In genomic region chr11:113683627-113683956, GRCm38 (mm10) we compare ENCODE assay signal across 8 mouse cellular contexts. TPM values are rescaled to one million over a fixed set of nuclear protein-coding genes. Genes with fewer than 3 reads are reported as not detected.
DNase-seq lines count a peak whose midpoint lies in the region; ATAC-seq lines count a peak whose summit lies in the region.

No protein-coding gene starts in this region.

- DNase-seq in kidney, adult 18-20 months = no peak
- peak; percentile 24 for DNase-seq in c-Kit-negative CD71-positive TER-119-positive erythroid progenitor cells, embryonic 14.5 days (ENCODE audit: low read depth, low spot score)
- no peak for DNase-seq in adrenal gland, postnatal 14 days
- no peak for DNase-seq in spleen, postnatal 4 days (ENCODE audit: low spot score in 2 of 2)
- no peak for DNase-seq in thymus, postnatal 10 days (ENCODE audit: low spot score in 2 of 2)

- H3K9ac ChIP-seq in kidney, embryonic 14.5 days (ENCODE audit: low read depth, low read length) = peak overlapping the region; percentile 94
- peak overlapping the region; percentile 91 for H3K9ac ChIP-seq in hindbrain, embryonic 16.5 days (ENCODE audit: low read depth, low read length)
- H3K9ac ChIP-seq in midbrain, embryonic 15.5 days = peak overlapping the region; percentile 77

- no peaks in the 10 kb centered on the region for H3K27me3 ChIP-seq in kidney, embryonic 14.5 days (ENCODE audit: control insufficient read depth, insufficient read depth, low read length)
- H3K27me3 ChIP-seq in hindbrain, embryonic 16.5 days (replicated peaks; ENCODE audit: control insufficient read depth, insufficient read depth, low read length) = no peaks in the 10 kb centered on the region
- H3K27me3 ChIP-seq in midbrain, embryonic 15.5 days (replicated peaks) = no peaks in the 10 kb centered on the region

- H3K4me2 ChIP-seq in kidney, embryonic 14.5 days (replicated peaks; ENCODE audit: low read depth, low read length) = peak overlapping the region; percentile 83
- H3K4me2 ChIP-seq in hindbrain, embryonic 16.5 days (ENCODE audit: low read length) = peak overlapping the region; percentile 91
- H3K4me2 ChIP-seq in midbrain, embryonic 15.5 days = peak overlapping the region; percentile 86

- no peaks in the 10 kb centered on the region for H3K9me3 ChIP-seq in kidney, embryonic 14.5 days (ENCODE audit: control insufficient read depth, low read length)
- no peaks in the 10 kb centered on the region for H3K9me3 ChIP-seq in hindbrain, embryonic 16.5 days (ENCODE audit: control insufficient read depth, low read length)
- no peaks in the 10 kb centered on the region for H3K9me3 ChIP-seq in midbrain, embryonic 15.5 days

- H3K27ac ChIP-seq in kidney, embryonic 14.5 days (ENCODE audit: low read depth, low read length) = peak overlapping the region; percentile 98
- H3K27ac ChIP-seq in hindbrain, embryonic 16.5 days (ENCODE audit: low read depth, low read length) = peak overlapping the region; percentile 95
- H3K27ac ChIP-seq in midbrain, embryonic 15.5 days = peak overlapping the region; percentile 88

- under 1% methylated on average over 22 of the region's 38 CpGs for WGBS in kidney, embryonic 14.5 days
- 0% methylated on average over 17 of the region's 38 CpGs for WGBS in hindbrain, embryonic 16.5 days
- WGBS in midbrain, embryonic 15.5 days = under 1% methylated on average over 24 of the region's 38 CpGs

- peak; percentile 81 for ATAC-seq in kidney, embryonic 14.5 days (ENCODE audit: low FRiP score, low TSS enrichment)
- ATAC-seq in hindbrain, embryonic 16.5 days = peak; percentile 71; the same call in 1 of the 2 replicates
- ATAC-seq in midbrain, embryonic 15.5 days (replicated peaks) = no peak

- H3K4me1 ChIP-seq in kidney, embryonic 14.5 days (ENCODE audit: control insufficient read depth, insufficient read depth, low read length) = peaks cover 38% of the 10 kb centered on the region
- peaks cover 39% of the 10 kb centered on the region for H3K4me1 ChIP-seq in hindbrain, embryonic 16.5 days (ENCODE audit: control insufficient read depth, insufficient read depth, low read depth, low read length)
- H3K4me1 ChIP-seq in midbrain, embryonic 15.5 days = peaks cover 48% of the 10 kb centered on the region

- H3K36me3 ChIP-seq in kidney, embryonic 14.5 days (ENCODE audit: control insufficient read depth, insufficient read depth, low read length) = peaks cover 11% of the 10 kb centered on the region
- H3K36me3 ChIP-seq in hindbrain, embryonic 16.5 days (ENCODE audit: control insufficient read depth, insufficient read depth, low read length) = no peaks in the 10 kb centered on the region
- H3K36me3 ChIP-seq in midbrain, embryonic 15.5 days (replicated peaks) = peaks cover 5% of the 10 kb centered on the region; the same call in 1 of the 2 replicates

- peak overlapping the region; percentile 96 for H3K4me3 ChIP-seq in kidney, embryonic 14.5 days (ENCODE audit: low read length)
- peak overlapping the region; percentile 96 for H3K4me3 ChIP-seq in hindbrain, embryonic 16.5 days (ENCODE audit: low read length)
- peak overlapping the region; percentile 80 for H3K4me3 ChIP-seq in midbrain, embryonic 15.5 days

RNA-seq across cellular contexts. Expression of gene Fam104a, which starts 0.4 kb away (rescaled TPM):
- polyA plus RNA-seq in kidney, embryonic 14.5 days (2014; fragmentation: Nextera tagmentation; extraction: Ambion mirVana) = 49.7 and 49.8 TPM in 2 replicates
- polyA plus RNA-seq in hindbrain, embryonic 16.5 days (2015; fragmentation: Nextera tagmentation; extraction: Ambion mirVana) = 39.1 and 42.2 TPM in 2 replicates
- 42.9 and 43.1 TPM in 2 replicates for polyA plus RNA-seq in midbrain, embryonic 15.5 days (2015; fragmentation: Nextera tagmentation; extraction: Ambion mirVana)
- 25.7 and 28.5 TPM in 2 replicates for total RNA-seq in adrenal gland, postnatal 14 days (2021)

RNA-seq across cellular contexts. Expression of gene D11Wsu47e, which starts 0.6 kb away (rescaled TPM):
- polyA plus RNA-seq in kidney, embryonic 14.5 days (2014; fragmentation: Nextera tagmentation; extraction: Ambion mirVana) = 20.5 and 29.7 TPM in 2 replicates
- 22.9 and 24.5 TPM in 2 replicates for polyA plus RNA-seq in hindbrain, embryonic 16.5 days (2015; fragmentation: Nextera tagmentation; extraction: Ambion mirVana)
- 30.3 and 30.7 TPM in 2 replicates for polyA plus RNA-seq in midbrain, embryonic 15.5 days (2015; fragmentation: Nextera tagmentation; extraction: Ambion mirVana)
- 15.9 and 18.2 TPM in 2 replicates for total RNA-seq in adrenal gland, postnatal 14 days (2021)

RNA-seq across cellular contexts. Expression of gene Cpsf4l, which starts 26.2 kb away (rescaled TPM):
- 0.90 and 1.4 TPM in 2 replicates for polyA plus RNA-seq in kidney, embryonic 14.5 days (2014; fragmentation: Nextera tagmentation; extraction: Ambion mirVana)
- 0.19 and 0.26 TPM in 2 replicates for polyA plus RNA-seq in hindbrain, embryonic 16.5 days (2015; fragmentation: Nextera tagmentation; extraction: Ambion mirVana)
- 0.22 and 0.73 TPM in 2 replicates for polyA plus RNA-seq in midbrain, embryonic 15.5 days (2015; fragmentation: Nextera tagmentation; extraction: Ambion mirVana)
- 1.5 and 2.5 TPM in 2 replicates for total RNA-seq in adrenal gland, postnatal 14 days (2021)

RNA-seq across cellular contexts. Expression of gene Slc39a11, which starts 33.7 kb away (rescaled TPM):
- 11.3 and 16.4 TPM in 2 replicates for polyA plus RNA-seq in kidney, embryonic 14.5 days (2014; fragmentation: Nextera tagmentation; extraction: Ambion mirVana)
- 37.1 and 40.1 TPM in 2 replicates for polyA plus RNA-seq in hindbrain, embryonic 16.5 days (2015; fragmentation: Nextera tagmentation; extraction: Ambion mirVana)
- polyA plus RNA-seq in midbrain, embryonic 15.5 days (2015; fragmentation: Nextera tagmentation; extraction: Ambion mirVana) = 33.9 and 35.3 TPM in 2 replicates
- 13.7 and 17.5 TPM in 2 replicates for total RNA-seq in adrenal gland, postnatal 14 days (2021)

RNA-seq across cellular contexts. Expression of gene Cog1, which starts 34.6 kb away (rescaled TPM):
- polyA plus RNA-seq in kidney, embryonic 14.5 days (2014; fragmentation: Nextera tagmentation; extraction: Ambion mirVana) = 16.6 and 29.3 TPM in 2 replicates
- polyA plus RNA-seq in hindbrain, embryonic 16.5 days (2015; fragmentation: Nextera tagmentation; extraction: Ambion mirVana) = 35.3 and 38.5 TPM in 2 replicates
- 39.8 and 40.7 TPM in 2 replicates for polyA plus RNA-seq in midbrain, embryonic 15.5 days (2015; fragmentation: Nextera tagmentation; extraction: Ambion mirVana)
- total RNA-seq in adrenal gland, postnatal 14 days (2021) = 30.8 and 31.9 TPM in 2 replicates
